Mouse (Mus musculus): ENCODE measurements at regions not wholly inside any gene's neighbourhood (a gene's known extent, or its start where the extent isn't known, plus 50 kb on each side); places are given as distances from the start of the nearest gene placed in this dataset.

DNA sequence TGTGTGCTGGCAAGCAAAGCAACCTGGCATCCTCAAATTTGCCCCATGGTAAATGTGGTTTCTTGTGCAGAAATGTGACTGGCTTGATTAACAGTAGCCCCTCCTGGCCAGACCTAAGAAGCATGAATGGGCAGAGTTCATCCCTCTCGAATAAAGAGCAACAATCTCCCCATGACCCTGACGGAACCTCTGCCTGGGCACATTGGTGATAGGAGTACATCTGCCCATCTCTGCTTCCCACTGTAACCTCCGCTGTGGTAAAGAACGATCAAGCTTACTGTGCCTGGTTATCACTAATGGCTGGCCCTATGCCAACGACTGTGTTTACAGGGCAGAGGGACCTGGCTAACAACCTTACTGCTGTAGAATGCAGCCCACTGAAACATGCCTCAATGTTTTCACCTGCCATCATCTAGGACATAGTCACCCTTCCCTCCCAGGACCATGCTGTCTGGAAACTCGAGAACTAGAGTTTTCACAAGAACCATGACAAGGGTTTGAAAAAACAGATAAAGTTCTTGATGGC is 69.6 kb upstream of the Tspan2 start:
- no peak for DNase-seq

- DNase-seq, result no peak
Measured at GRCm38 (mm10) chr3:102667796-102668195, 66.5 kb upstream of the Tspan2 start.

DNA sequence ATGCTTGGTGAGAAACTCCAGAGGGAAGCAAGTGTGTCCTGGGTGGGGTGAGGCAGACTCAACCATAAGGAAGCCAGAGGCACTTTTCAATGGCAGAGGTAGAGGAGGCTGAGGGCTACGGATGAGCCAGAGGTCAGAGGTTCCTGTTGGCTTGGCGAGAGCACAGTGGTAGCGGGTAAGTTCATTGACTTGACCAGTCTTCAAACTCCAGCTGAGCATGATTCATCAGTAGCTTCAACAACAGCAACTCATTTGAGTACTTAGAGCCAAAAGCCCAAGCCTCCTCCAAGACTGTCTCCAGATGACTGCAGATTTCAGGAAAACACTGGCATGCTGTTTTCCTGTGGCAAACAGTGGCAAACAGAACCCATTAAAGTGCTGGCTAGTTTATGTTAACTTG is 65.8 kb upstream of the Tspan2 start:
- no peak for DNase-seq

DNA sequence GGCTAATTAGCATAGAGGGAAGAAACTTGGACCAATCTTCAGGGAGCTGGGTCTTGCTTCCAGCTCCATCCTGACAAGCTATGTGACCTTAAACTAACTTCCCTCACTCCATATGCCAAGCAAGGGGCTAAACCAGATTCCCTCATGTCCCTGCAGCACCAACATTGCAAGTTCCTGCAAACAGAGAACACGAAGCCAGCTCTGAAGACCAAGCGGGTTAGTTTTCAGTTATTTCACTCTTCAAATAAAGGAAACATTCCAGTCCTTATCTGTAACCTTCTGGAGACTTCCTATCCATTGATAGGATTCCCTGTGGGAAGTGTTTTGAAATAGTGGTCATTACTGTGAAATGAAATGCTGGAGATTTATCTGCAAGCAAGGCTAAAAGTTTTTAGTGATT is 64.4 kb upstream of the Tspan2 start:
- no peak for DNase-seq

- no peak for DNase-seq
Measured at GRCm38 (mm10) chr3:102670557-102670956, 63.8 kb upstream of the Tspan2 start.

- no peak for DNase-seq
Measured at GRCm38 (mm10) chr3:102670972-102671371, 63.4 kb upstream of the Tspan2 start.

- no peak for DNase-seq
Measured at GRCm38 (mm10) chr3:102673506-102673905, 60.8 kb upstream of the Tspan2 start.

GRCm38 (mm10) chr3:102674068-102674467 is 60.3 kb upstream of the Tspan2 start:
- no peak for DNase-seq

DNA sequence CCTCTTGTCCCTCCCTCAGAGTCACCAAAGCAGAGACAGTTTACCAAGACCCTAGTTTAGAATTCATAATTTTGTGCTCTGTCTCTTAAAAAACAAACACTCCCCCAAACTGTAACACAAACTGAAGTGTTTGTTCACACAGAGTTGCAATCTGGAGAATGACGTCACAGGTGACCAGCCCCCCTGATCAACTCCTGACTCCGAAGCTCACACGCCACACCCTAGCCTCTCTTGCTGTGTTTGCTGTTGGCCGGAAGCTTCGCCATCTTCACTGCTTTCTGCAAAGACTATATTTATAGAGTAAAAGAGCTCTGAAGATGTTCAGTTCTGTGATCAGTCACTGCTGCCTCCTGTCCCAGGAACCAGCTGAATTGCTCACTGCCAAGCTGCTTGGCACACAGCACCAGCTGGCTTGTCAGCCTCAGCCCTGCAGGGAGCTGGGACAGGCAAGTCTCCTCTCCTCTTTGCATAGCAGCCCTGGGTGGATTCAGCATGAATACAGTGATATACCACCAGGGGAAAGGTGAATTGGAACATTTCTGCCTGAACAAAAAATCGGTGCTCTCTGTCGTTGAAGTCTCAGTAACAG is 57.3 kb upstream of the Tspan2 start:
- peak; percentile 10 for DNase-seq

DNA sequence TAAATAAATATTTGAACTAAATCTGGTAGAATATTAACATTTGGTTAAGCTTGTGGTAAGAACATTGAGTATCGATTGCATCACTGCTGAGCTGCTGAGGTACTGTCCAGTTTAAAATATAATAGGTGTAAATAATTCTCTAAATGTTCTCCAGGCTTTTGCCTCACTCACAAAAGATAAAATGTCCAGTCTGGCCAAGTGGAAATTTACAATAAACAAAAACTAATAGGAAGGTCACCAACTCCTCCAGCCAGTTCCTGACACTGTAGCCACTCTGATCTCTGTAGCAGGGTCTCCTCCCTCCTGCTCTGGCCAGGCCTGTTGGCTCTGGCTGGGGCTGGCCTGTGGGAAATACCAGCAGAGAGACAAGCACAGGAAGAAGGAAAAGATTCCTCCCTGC is 55.8 kb upstream of the Tspan2 start:
- DNase-seq, result peak; percentile 79

DNA sequence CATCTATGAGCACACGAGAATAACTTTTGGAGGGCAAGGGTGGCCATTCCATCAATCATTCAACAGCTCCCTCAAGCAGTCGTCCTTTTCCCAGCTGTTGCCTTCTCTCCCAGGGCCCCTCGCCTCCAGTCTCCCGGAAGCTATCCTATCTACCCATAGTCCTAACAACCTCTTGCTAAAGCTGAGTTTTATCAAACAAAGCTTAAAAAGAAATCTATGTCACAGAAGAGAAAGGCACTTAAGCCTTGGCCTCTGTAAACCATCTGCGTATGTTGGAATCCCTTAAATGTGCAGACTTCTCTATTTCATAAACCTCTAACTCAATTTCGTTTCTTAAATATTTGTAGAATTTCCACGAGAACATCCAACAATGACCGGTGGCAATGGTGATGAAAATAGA is 51.9 kb upstream of the Tspan2 start:
- no peak for DNase-seq

GRCm38 (mm10) chr3:102683541-102683940 is 50.8 kb upstream of the Tspan2 start:
- DNase-seq, result no peak

Measured in kidney, adult 11 months (tissue).